Mouse (Mus musculus) kidney, embryonic 14.5 days (tissue): ENCODE results near the gene Sbk1. TPM values are rescaled to one million over a fixed set of nuclear protein-coding genes. Genes with fewer than 3 reads are reported as not detected.
A peak's percentile ranks its signal among the peaks of the same experiment; 100 is the strongest.

Experiments used
- ATAC-seq: fragments of 200-750 bp; cut with Nextera tagmentation; 2 replicates; pipeline ENCODE4 v1.8.0; 2017; ENCODE audit warnings: moderate number of reproducible peaks, mild to moderate bottlenecking, moderate TSS enrichment, moderate library complexity; ENCODE audit not compliant: low FRiP score, low TSS enrichment
- H3K27ac ChIP-seq: fragments of 300-500 bp; sonication (generic); 2 replicates; pipeline ENCODE4 v1.5.1; 2014; ENCODE audit warnings: low read depth, mild to moderate bottlenecking, low read length, moderate library complexity, mixed read lengths
- H3K27me3 ChIP-seq: fragments of 300-500 bp; sonication (generic); 2 replicates; pipeline ENCODE4 v1.6.1; 2014; ENCODE audit warnings: mild to moderate bottlenecking, low read length; ENCODE audit not compliant: control insufficient read depth, insufficient read depth
- H3K36me3 ChIP-seq: fragments of 300-500 bp; sonication (generic); 2 replicates; pipeline ENCODE4 v1.6.1; 2014; ENCODE audit warnings: low read length, mixed read lengths; ENCODE audit not compliant: control insufficient read depth, insufficient read depth
- H3K4me1 ChIP-seq: fragments of 300-500 bp; sonication (generic); 2 replicates; pipeline ENCODE4 v1.6.1; 2014; ENCODE audit warnings: low read length, mixed read lengths; ENCODE audit not compliant: control insufficient read depth, insufficient read depth
- H3K4me2 ChIP-seq: fragments of 300-500 bp; sonication (generic); replicated peaks from 2 replicates; pipeline ENCODE4 v1.6.1; 2014; ENCODE audit warnings: low read depth, mild to moderate bottlenecking, low read length
- H3K4me3 ChIP-seq: fragments of 300-500 bp; sonication (generic); 2 replicates; pipeline ENCODE4 v1.5.1; 2014; ENCODE audit warnings: mild to moderate bottlenecking, low read length
- H3K9ac ChIP-seq: fragments of 300-500 bp; sonication (generic); 2 replicates; pipeline ENCODE4 v1.6.1; 2014; ENCODE audit warnings: low read depth, mild to moderate bottlenecking, low read length, moderate library complexity
- H3K9me3 ChIP-seq: fragments of 300-500 bp; sonication (generic); 2 replicates; pipeline ENCODE4 v1.6.1; 2016; ENCODE audit warnings: low read length; ENCODE audit not compliant: control insufficient read depth
- WGBS: fragments of 180-500 bp; shearing (Covaris S2); extraction: QIAGEN DNeasy Blood & Tissue Kit; methylation state at CpG from one replicate; pipeline ENCODE4 v1.1.7; 2014; 5-methylcytosine and 5-hydroxymethylcytosine counted together
- polyA plus RNA-seq: library from polyadenylated mRNA; unstranded; fragments of >200 nt; fragmentation: Nextera tagmentation; extraction: Ambion mirVana; gene quantifications from 2 replicates; pipeline ENCODE4 v1.2.1, GENCODE M21; 2014

The Sbk1 gene
- polyA plus RNA-seq, 1 experiment from 2014 or later, result 52.0 TPM

- 10% methylated on average over 18 of the region's 18 CpGs for WGBS
- ATAC-seq, result peak; percentile 57
- no peak overlapping the region for H3K27ac ChIP-seq
- no peaks in the 10 kb centered on the region for H3K27me3 ChIP-seq
- no peaks in the 10 kb centered on the region for H3K4me1 ChIP-seq
- no peak overlapping the region for H3K4me3 ChIP-seq
- no peak overlapping the region for H3K9ac ChIP-seq
- H3K36me3 ChIP-seq, result no peaks in the 10 kb centered on the region
- no peaks in the 10 kb centered on the region for H3K9me3 ChIP-seq
- H3K4me2 ChIP-seq, result no peak overlapping the region
Measured at GRCm38 (mm10) chr7:126260280-126261210, 11.9 kb upstream of the Sbk1 start.

- no peaks in the 10 kb centered on the region for H3K36me3 ChIP-seq
- no peak overlapping the region for H3K9ac ChIP-seq
- H3K9me3 ChIP-seq, result no peaks in the 10 kb centered on the region
- no peaks in the 10 kb centered on the region for H3K27me3 ChIP-seq
- H3K4me3 ChIP-seq, result no peak overlapping the region
- H3K27ac ChIP-seq, result no peak overlapping the region
- ATAC-seq, result no peak
- 73% methylated on average over 4 of the region's 4 CpGs for WGBS
- H3K4me1 ChIP-seq, result peaks cover 4% of the 10 kb centered on the region; the same call in 1 of the 2 replicates
- H3K4me2 ChIP-seq, result no peak overlapping the region
Measured at GRCm38 (mm10) chr7:126261823-126262222, 10.6 kb upstream of the Sbk1 start.

DNA sequence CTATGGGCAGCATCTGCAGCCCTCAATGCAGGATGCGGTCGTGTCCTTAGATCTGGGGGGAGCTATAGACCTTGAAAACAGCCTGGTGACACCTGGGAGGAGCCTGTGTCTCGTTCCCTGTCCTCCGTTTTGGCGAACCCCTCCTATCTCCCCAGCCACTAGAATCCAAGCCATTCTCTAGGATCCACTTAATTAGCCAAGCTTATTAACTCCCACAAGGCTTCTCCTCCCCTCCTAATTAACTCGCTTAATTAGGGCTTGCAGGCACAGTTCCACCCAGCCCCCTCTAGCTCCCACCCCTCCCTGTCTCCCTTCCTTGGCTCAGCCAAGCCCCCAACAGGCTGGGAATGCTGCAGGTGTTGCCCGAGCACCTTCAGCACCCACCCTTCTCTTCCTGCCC, 8.5 kb upstream of the Sbk1 start:
- Histone ChIP-seq H3K27me3 (no peaks in the 10 kb centered on the region), H3K4me2 (no peak overlapping the region), H3K9me3 (no peaks in the 10 kb centered on the region), H3K27ac (no peak overlapping the region), H3K4me3 (no peak overlapping the region), H3K9ac (no peak overlapping the region), H3K4me1 (peaks cover 4% of the 10 kb centered on the region; the same call in 1 of the 2 replicates), H3K36me3 (no peaks in the 10 kb centered on the region)
- WGBS, result 14% methylated on average over 7 of the region's 7 CpGs
- no peak for ATAC-seq

- Histone ChIP-seq H3K4me1 (peaks cover 4% of the 10 kb centered on the region; the same call in 1 of the 2 replicates), H3K27ac (no peak overlapping the region), H3K9ac (no peak overlapping the region), H3K36me3 (no peaks in the 10 kb centered on the region), H3K4me2 (no peak overlapping the region), H3K4me3 (no peak overlapping the region), H3K9me3 (no peaks in the 10 kb centered on the region), H3K27me3 (no peaks in the 10 kb centered on the region)
- WGBS, result 62% methylated on average over 9 of the region's 9 CpGs
- no peak for ATAC-seq
Measured at GRCm38 (mm10) chr7:126265949-126266348, 6.5 kb upstream of the Sbk1 start.

DNA sequence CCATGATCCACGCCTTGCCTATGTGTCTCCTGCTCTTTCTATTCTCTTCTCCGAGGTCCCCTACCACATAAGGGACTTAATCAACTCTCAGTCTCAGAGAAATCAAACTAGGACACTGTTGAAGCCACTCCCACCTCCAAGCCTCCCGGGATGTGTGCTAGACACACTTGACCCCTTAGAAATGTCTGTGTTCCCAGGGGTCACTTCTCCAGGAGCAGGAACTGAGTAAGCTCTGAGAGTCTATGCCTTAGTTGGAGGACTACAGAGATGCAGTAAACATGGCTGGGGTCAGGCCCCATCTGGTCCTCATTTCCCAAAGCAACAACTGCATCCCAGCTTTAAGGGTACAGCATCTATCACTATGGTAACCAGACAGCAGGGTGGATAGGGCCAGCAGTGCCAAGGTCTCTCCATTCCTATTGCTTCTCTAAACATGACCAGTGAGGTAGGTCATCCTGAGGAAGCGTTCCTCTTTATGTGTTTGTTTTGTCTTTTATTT, 6.0 kb upstream of the Sbk1 start:
- Histone ChIP-seq H3K36me3 (no peaks in the 10 kb centered on the region), H3K27ac (no peak overlapping the region), H3K4me1 (peaks cover 9% of the 10 kb centered on the region), H3K27me3 (no peaks in the 10 kb centered on the region), H3K4me2 (no peak overlapping the region), H3K9me3 (no peaks in the 10 kb centered on the region), H3K9ac (no peak overlapping the region), H3K4me3 (no peak overlapping the region)
- WGBS, result 60% methylated on average over 4 of the region's 4 CpGs
- ATAC-seq, result no peak

GRCm38 (mm10) chr7:126267606-126268005, 4.8 kb upstream of the Sbk1 start:
- H3K9me3 ChIP-seq, result no peaks in the 10 kb centered on the region
- H3K4me3 ChIP-seq, result no peak overlapping the region
- no peaks in the 10 kb centered on the region for H3K27me3 ChIP-seq
- H3K27ac ChIP-seq, result no peak overlapping the region
- peaks cover 9% of the 10 kb centered on the region for H3K4me1 ChIP-seq
- WGBS, result 56% methylated on average over 8 of the region's 8 CpGs
- no peaks in the 10 kb centered on the region for H3K36me3 ChIP-seq
- no peak overlapping the region for H3K4me2 ChIP-seq
- no peak for ATAC-seq
- H3K9ac ChIP-seq, result no peak overlapping the region

DNA sequence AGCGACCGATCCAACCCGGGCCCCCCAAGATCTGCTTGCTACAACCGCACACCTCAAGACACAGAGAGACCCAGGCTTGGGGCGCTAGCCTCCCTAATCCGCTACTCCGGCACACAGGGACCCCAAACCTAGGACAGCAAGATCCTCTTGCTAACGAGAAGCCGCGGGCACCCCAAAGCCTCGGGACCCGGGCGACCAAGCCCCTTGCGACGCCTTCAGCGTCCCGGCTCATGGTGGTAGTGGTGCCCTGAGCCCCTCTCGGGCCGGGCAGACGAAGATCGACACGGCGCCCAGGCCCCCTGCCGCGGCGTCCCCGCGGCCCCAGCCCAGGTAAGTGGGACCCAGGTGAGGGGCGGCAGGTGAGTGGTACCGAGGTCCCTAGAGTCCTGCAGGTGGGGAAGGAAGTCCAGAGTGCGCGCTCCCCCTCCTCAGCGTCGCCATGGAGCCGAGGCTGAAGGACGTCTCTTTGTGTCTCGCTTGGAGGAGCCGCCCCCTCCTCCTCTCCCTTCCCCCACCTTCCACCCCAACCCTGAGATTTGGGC, 422 bp downstream of the Sbk1 start:
- Histone ChIP-seq H3K4me2 (peak overlapping the region; percentile 89), H3K27ac (peak overlapping the region; percentile 90), H3K9ac (peak overlapping the region; percentile 87), H3K36me3 (peaks cover 19% of the 10 kb centered on the region; the same call in 1 of the 2 replicates), H3K4me1 (peaks cover 40% of the 10 kb centered on the region), H3K27me3 (no peaks in the 10 kb centered on the region), H3K9me3 (no peaks in the 10 kb centered on the region), H3K4me3 (peak overlapping the region; percentile 86)
- ATAC-seq, result peak; percentile 17
- under 1% methylated on average over 31 of the region's 38 CpGs for WGBS

DNA sequence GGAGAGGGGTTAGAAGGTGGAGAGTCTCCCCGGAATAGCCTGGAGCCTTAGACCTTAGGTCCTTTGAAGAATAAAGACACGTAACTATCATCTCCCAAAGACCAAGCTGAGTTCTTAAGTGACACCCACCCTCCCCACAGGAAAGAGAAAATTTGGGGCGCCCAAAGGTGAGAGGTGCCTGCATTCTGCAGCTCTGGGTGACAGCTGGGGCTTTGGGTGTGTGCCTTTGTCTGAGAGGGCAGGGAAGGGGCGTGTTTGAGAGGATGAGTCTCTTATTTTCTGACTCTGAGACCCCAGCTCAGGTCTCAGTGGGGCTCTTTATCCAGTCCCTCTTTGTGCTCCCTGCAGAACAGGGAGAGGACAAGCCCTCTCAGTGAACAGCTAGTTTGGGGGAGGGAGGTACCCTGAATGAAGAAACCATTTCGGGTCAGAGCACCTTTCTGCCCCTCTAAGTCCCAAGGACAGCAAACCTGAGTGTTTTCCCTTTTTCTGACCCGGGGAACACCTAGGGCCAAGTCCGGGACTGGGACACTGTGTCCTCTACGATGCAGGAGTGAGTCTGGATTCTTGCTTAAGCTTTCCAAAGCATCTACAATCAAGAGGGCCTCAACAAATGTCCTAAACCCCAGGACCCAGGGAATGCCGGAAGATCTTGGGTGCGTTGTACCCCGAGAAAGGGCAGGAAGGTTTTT, 1.1 kb downstream of the Sbk1 start:
- 7% methylated on average over 11 of the region's 11 CpGs for WGBS
- peaks cover 19% of the 10 kb centered on the region; the same call in 1 of the 2 replicates for H3K36me3 ChIP-seq
- peak overlapping the region; percentile 86 for H3K4me3 ChIP-seq
- no peak; the same call in 1 of the 2 replicates for ATAC-seq
- peaks cover 41% of the 10 kb centered on the region for H3K4me1 ChIP-seq
- peak overlapping the region; percentile 87 for H3K9ac ChIP-seq
- no peaks in the 10 kb centered on the region for H3K27me3 ChIP-seq
- no peaks in the 10 kb centered on the region for H3K9me3 ChIP-seq
- peak overlapping the region; percentile 89 for H3K4me2 ChIP-seq
- peak overlapping the region; percentile 27; the same call in 1 of the 2 replicates for H3K27ac ChIP-seq
